12 mouse cellular contexts compared by ENCODE assay signal in genomic region chr8:60649081-60649480, GRCm38 (mm10).
"Had no signal": no experiment of that assay in that cellular context is flagged by ENCODE, and none has a peak within 500 bp of the region (broad histone marks: within the 10 kb centered on the region; RNA-seq: fewer than 3 reads in every experiment).

No protein-coding gene starts in this region.

- H3K27me3 ChIP-seq: limb, embryonic 13.5 days; midbrain, embryonic 15.5 days; neural tube, embryonic 13.5 days; stomach, embryonic 15.5 days had no signal

- H3K9me3 ChIP-seq: limb, embryonic 13.5 days; midbrain, embryonic 15.5 days; neural tube, embryonic 13.5 days; stomach, embryonic 15.5 days had no signal

- H3K4me3 ChIP-seq: limb, embryonic 13.5 days; midbrain, embryonic 15.5 days; neural tube, embryonic 13.5 days; stomach, embryonic 15.5 days had no signal

- H3K36me3 ChIP-seq: limb, embryonic 13.5 days; midbrain, embryonic 15.5 days; neural tube, embryonic 13.5 days; stomach, embryonic 15.5 days had no signal

- DNase-seq: kidney, adult 2 months; kidney, postnatal 36 days; left cerebral cortex, postnatal 4 days; lung, adult 18-20 months; lung, postnatal 36 days; right cerebral cortex, postnatal 14 days; thymus, adult 2 months; thymus, postnatal 25 days had no signal

- H3K4me1 ChIP-seq: midbrain, embryonic 15.5 days; neural tube, embryonic 13.5 days; stomach, embryonic 15.5 days had no signal

- ATAC-seq: midbrain, embryonic 15.5 days had no signal
